Mouse (Mus musculus): ENCODE results near the gene Orc6. TPM values are rescaled to one million over a fixed set of nuclear protein-coding genes. Genes with fewer than 3 reads are reported as not detected.
A peak's percentile ranks its signal among the peaks of the same experiment; 100 is the strongest.

Orc6 gene
- polyA plus RNA-seq, 1 experiment from 2014 or later = 125 TPM

GRCm38 (mm10) chr8:85339871-85340573, 40.6 kb downstream of the Orc6 start:
- Histone ChIP-seq H3K27me3 (ENCODE audit: control insufficient read depth, insufficient read depth, low read length) (no peaks in the 10 kb centered on the region), H3K4me2 (ENCODE audit: low read depth) (no peak overlapping the region), H3K27ac (ENCODE audit: low read depth, low read length) (no peak overlapping the region), H3K36me3 (ENCODE audit: control insufficient read depth, insufficient read depth, low read length) (no peaks in the 10 kb centered on the region), H3K4me3 (ENCODE audit: low read depth, low read length) (no peak overlapping the region), H3K4me1 (ENCODE audit: control insufficient read depth, insufficient read depth, low read length) (no peaks in the 10 kb centered on the region), H3K9ac (ENCODE audit: low read length) (no peak overlapping the region), H3K9me3 (ENCODE audit: control insufficient read depth, low read length) (no peaks in the 10 kb centered on the region)
- no peak for ATAC-seq (ENCODE audit: insufficient read depth, low FRiP score, low TSS enrichment)
- WGBS = 70% methylated on average over 5 of the region's 5 CpGs
- peak; percentile 14 for DNase-seq (ENCODE audit: low spot score)

- no peak overlapping the region for H3K9ac ChIP-seq (ENCODE audit: low read length)
- H3K4me2 ChIP-seq (ENCODE audit: low read depth) = no peak overlapping the region
- no peaks in the 10 kb centered on the region for H3K27me3 ChIP-seq (ENCODE audit: control insufficient read depth, insufficient read depth, low read length)
- H3K4me1 ChIP-seq (ENCODE audit: control insufficient read depth, insufficient read depth, low read length) = no peaks in the 10 kb centered on the region
- H3K4me3 ChIP-seq (ENCODE audit: low read depth, low read length) = no peak overlapping the region
- no peaks in the 10 kb centered on the region for H3K36me3 ChIP-seq (ENCODE audit: control insufficient read depth, insufficient read depth, low read length)
- H3K9me3 ChIP-seq (ENCODE audit: control insufficient read depth, low read length) = no peaks in the 10 kb centered on the region
- DNase-seq (ENCODE audit: low spot score) (no peak), ATAC-seq (ENCODE audit: insufficient read depth, low FRiP score, low TSS enrichment) (no peak)
- no peak overlapping the region for H3K27ac ChIP-seq (ENCODE audit: low read depth, low read length)
- 75% methylated on average over 4 of the region's 4 CpGs for WGBS
Observed at GRCm38 (mm10) chr8:85353287-85353686, 53.9 kb downstream of the Orc6 start.

Other genes starting within 250 kb of the Orc6 start
- gene Fbxw9, start 239.6 kb upstream of the Orc6 start, polyA plus RNA-seq (2014; fragmentation: Nextera tagmentation; extraction: Ambion mirVana) = 25.0 and 25.8 TPM in 2 replicates
- not detected in 2 replicates for gene Gm5741, start 231.7 kb upstream of the Orc6 start, polyA plus RNA-seq (2014; fragmentation: Nextera tagmentation; extraction: Ambion mirVana)
- 70.3 and 73.8 TPM in 2 replicates for gene Dhps, start 227.9 kb upstream of the Orc6 start, polyA plus RNA-seq (2014; fragmentation: Nextera tagmentation; extraction: Ambion mirVana)
- 117 and 119 TPM in 2 replicates for gene Wdr83os, start 218.9 kb upstream of the Orc6 start, polyA plus RNA-seq (2014; fragmentation: Nextera tagmentation; extraction: Ambion mirVana)
- gene Wdr83, start 218.3 kb upstream of the Orc6 start, polyA plus RNA-seq (2014; fragmentation: Nextera tagmentation; extraction: Ambion mirVana) = 52.6 and 60.6 TPM in 2 replicates
- gene Man2b1, start 216.4 kb upstream of the Orc6 start, polyA plus RNA-seq (2014; fragmentation: Nextera tagmentation; extraction: Ambion mirVana) = 14.4 and 17.4 TPM in 2 replicates
- gene Zfp791, start 176.5 kb upstream of the Orc6 start, polyA plus RNA-seq (2014; fragmentation: Nextera tagmentation; extraction: Ambion mirVana) = 1.2 and 1.7 TPM in 2 replicates
- gene Cks1brt, start 147.7 kb upstream of the Orc6 start, polyA plus RNA-seq (2014; fragmentation: Nextera tagmentation; extraction: Ambion mirVana) = not detected in 2 replicates
- gene Olfr371, start 73.6 kb upstream of the Orc6 start, polyA plus RNA-seq (2014; fragmentation: Nextera tagmentation; extraction: Ambion mirVana) = not detected in 2 replicates
- gene Vps35, start 170 bp downstream of the Orc6 start, polyA plus RNA-seq (2014; fragmentation: Nextera tagmentation; extraction: Ambion mirVana) = 176 and 184 TPM in 2 replicates
- gene Mylk3, start 86.7 kb downstream of the Orc6 start, polyA plus RNA-seq (2014; fragmentation: Nextera tagmentation; extraction: Ambion mirVana) = 1.6 and 2.2 TPM in 2 replicates
- 41.4 and 44.2 TPM in 2 replicates for gene 4921524J17Rik, start 133.2 kb downstream of the Orc6 start, polyA plus RNA-seq (2014; fragmentation: Nextera tagmentation; extraction: Ambion mirVana)
- 37.9 and 42.9 TPM in 2 replicates for gene Gpt2, start 192.9 kb downstream of the Orc6 start, polyA plus RNA-seq (2014; fragmentation: Nextera tagmentation; extraction: Ambion mirVana)